Mouse (Mus musculus) thymus, adult 2 months (tissue): ENCODE data around the gene Hacd4. TPM values are rescaled to one million over a fixed set of nuclear protein-coding genes. Genes with fewer than 3 reads are reported as not detected.

Experiments
- DNase-seq: peaks from one replicate; pipeline ENCODE4 v3.0.0; 2021
- H3K27ac ChIP-seq: fragments of 200-500 bp; 2 replicates; pipeline ENCODE4 v1.5.1; 2012; ENCODE audit warnings: low read length, control low read depth; ENCODE audit not compliant: control insufficient read depth, insufficient read depth
- H3K27me3 ChIP-seq: fragments of 200-500 bp; 2 replicates; pipeline ENCODE4 v1.6.1; 2012; ENCODE audit warnings: mild to moderate bottlenecking, low read length, moderate library complexity, mixed read lengths; ENCODE audit not compliant: control insufficient read depth, insufficient read depth
- H3K36me3 ChIP-seq: fragments of 200-500 bp; 2 replicates; pipeline ENCODE4 v1.6.1; 2012; ENCODE audit warnings: mild to moderate bottlenecking, low read length, moderate library complexity; ENCODE audit not compliant: control insufficient read depth, insufficient read depth
- H3K4me1 ChIP-seq: fragments of 200-500 bp; replicated peaks from 2 replicates; pipeline ENCODE4 v1.6.1; 2012; ENCODE audit warnings: low read length; ENCODE audit not compliant: control insufficient read depth, insufficient read depth
- H3K4me3 ChIP-seq: fragments of 200-500 bp; 2 replicates; pipeline ENCODE4 v1.5.1; 2012; ENCODE audit warnings: mild to moderate bottlenecking, low read length, control low read depth, moderate library complexity; ENCODE audit not compliant: control insufficient read depth, insufficient read depth
- CTCF ChIP-seq: fragments of 200-500 bp; IDR thresholded peaks from 2 replicates; pipeline ENCODE4 v1.5.1; 2012; ENCODE audit warnings: mild to moderate bottlenecking, control low read depth, low read length, moderate library complexity, borderline replicate concordance; ENCODE audit not compliant: control insufficient read depth, poor library complexity, insufficient read depth; ENCODE audit errors: extremely low read depth
- POLR2A ChIP-seq: fragments of 200-500 bp; IDR thresholded peaks from 2 replicates; pipeline ENCODE4 v1.6.1; 2012; ENCODE audit warnings: mild to moderate bottlenecking, low read length, control low read depth, moderate library complexity; ENCODE audit not compliant: control insufficient read depth, poor library complexity, insufficient read depth; ENCODE audit errors: extremely low read depth
- WGBS: fragments of 180-500 bp; shearing (Covaris S2); methylation state at CpG from one replicate; pipeline ENCODE4 v1.1.7; 2018; 5-methylcytosine and 5-hydroxymethylcytosine counted together
- polyA plus RNA-seq: library from polyadenylated mRNA; depleted of rRNA; stranded (reverse); fragments of >200 nt; gene quantifications from 2 replicates; pipeline ENCODE4 v1.2.3, GENCODE M21; 2012

Gene Hacd4
- polyA plus RNA-seq, 1 experiment: 1.0 TPM

DNA sequence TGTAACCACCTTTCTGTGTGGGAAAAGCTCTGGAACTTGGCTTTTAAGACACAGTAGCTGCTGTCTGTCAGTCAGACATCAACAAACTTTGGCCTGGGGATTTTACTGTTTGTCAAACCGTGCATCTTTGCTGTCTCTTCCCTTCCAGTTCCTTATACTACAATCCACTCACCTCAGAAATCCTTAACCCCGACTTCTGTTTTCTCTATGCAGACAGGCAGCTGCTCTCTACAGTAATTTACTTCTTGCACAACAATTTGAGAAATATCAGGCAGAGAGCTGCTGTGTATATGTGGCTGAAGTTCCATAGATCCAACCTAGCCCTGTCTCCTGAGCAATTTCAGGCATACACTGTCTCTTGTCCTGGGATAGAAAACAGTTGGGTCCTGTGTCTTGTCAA lies 32.8 kb upstream of the Hacd4 start:
- no peaks in the 10 kb centered on the region for H3K36me3 ChIP-seq
- no peaks in the 10 kb centered on the region for H3K4me1 ChIP-seq
- H3K4me3 ChIP-seq: no peak overlapping the region
- H3K27ac ChIP-seq: no peak overlapping the region
- DNase-seq: no peak
- TF ChIP-seq POLR2A (no peak), CTCF (no peak)
- H3K27me3 ChIP-seq: no peaks in the 10 kb centered on the region
- 44% methylated on average over 2 of the region's 2 CpGs for WGBS

DNA sequence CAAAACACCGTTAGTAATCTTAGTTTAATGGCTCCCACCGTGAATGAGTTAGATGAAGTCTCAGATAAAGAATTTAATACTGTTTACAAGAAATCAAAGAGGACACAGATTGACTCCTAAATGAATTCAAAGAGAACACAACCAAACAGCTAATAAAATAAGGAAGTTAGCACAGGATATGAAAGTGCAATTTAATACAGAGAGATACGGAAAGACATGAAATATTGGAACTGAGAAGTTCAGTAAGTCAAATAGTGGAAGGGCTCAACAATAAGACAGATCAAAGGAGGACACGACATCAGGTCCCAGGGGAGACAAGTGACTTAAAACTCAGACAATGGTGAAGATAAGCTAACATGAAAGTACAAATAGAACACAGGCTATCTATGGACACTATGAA lies 25.8 kb upstream of the Hacd4 start:
- 72% methylated on average over 4 of the region's 4 CpGs for WGBS
- H3K36me3 ChIP-seq: no peaks in the 10 kb centered on the region
- no peak overlapping the region for H3K27ac ChIP-seq

DNA sequence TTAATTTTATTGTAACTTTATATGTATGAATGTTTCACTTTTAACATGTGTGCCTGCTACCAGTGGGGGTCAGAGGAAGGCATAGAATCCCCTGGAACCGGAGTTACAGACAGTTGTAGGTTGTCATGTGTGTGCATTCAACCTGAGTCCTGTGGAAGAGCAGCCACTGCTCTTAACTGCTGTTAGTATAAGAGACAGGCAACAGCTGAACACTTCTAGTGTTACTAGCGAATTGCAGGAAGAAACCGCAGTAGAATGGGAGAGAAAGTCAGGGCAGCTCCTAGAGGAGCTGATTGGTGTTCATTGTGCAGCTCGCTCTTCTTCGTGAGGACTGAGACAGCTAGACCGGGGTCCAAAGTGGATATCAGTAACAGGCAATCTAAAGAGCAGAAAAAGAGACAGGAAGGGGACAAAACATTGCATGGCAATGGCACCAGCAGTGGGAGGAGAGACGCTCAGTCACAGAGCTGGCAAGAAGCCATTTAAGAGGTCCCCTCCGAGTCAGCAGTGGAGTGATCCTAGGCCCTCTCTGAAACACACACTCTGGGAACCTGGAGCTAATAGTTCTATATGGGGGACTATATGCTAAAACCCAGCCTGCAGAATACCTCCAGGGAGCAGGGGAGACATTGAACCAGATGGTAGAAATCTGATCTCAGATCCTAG lies 24.4 kb upstream of the Hacd4 start:
- DNase-seq: no peak
- TF ChIP-seq POLR2A: no peak
- no peak for TF ChIP-seq CTCF
- Histone ChIP-seq H3K36me3 (no peaks in the 10 kb centered on the region), H3K27me3 (no peaks in the 10 kb centered on the region), H3K27ac (no peak overlapping the region), H3K4me1 (no peaks in the 10 kb centered on the region), H3K4me3 (no peak overlapping the region)
- 61% methylated on average over 8 of the region's 8 CpGs for WGBS

More for the DNA sequence above, 25.8 kb upstream of the Hacd4 start:
- Histone ChIP-seq H3K27me3 (no peaks in the 10 kb centered on the region), H3K4me1 (no peaks in the 10 kb centered on the region), H3K4me3 (no peak overlapping the region)
- DNase-seq: no peak
- TF ChIP-seq POLR2A: no peak
- no peak for TF ChIP-seq CTCF

DNA sequence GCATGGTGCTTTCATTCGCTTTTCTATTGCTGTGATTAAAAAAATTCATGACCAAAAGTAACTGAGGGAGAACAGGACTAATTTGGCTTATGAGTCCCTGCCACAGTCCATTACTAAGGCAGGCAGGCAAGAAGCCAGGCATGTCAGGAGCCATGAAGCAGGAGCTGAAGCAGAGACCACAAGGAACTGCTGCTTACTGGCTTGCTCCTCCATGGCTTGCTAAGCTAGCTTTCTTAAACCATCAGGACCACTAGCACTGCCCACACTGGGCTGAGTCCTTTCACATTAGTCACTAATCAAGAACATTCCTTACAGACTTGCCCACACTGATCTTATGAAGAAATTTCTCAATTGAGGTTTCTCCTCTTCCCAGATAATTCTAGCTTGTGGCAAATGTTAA lies 23.8 kb upstream of the Hacd4 start:
- no peaks in the 10 kb centered on the region for H3K4me1 ChIP-seq
- H3K36me3 ChIP-seq: no peaks in the 10 kb centered on the region
- TF ChIP-seq POLR2A (no peak), CTCF (no peak)
- no peak overlapping the region for H3K27ac ChIP-seq
- no peak overlapping the region for H3K4me3 ChIP-seq
- H3K27me3 ChIP-seq: no peaks in the 10 kb centered on the region
- DNase-seq: no peak
- 82% methylated on average over 1 of the region's 1 CpGs for WGBS

DNA sequence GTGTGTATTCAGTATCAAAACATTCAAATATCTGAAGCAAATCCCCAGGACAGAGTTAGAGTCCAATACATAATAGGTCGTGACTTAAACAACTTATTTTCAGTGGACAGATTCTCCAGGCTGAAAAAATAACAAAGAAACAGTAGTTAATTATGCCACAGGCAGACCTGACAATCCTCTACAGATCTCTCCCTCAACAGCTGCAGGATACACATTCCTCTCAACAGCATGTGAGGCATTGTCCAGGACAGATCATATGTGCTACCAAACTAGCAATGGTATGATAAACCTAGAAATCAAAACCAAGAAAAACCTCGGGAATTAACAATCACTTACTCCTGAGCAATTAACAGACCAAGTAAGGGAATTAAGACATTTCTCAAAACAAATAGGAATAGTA lies 22.6 kb upstream of the Hacd4 start:
- H3K27me3 ChIP-seq: no peaks in the 10 kb centered on the region
- H3K4me3 ChIP-seq: no peak overlapping the region
- no peak for DNase-seq
- WGBS: 92% methylated on average over 2 of the region's 2 CpGs
- no peaks in the 10 kb centered on the region for H3K4me1 ChIP-seq
- H3K27ac ChIP-seq: no peak overlapping the region
- no peak for TF ChIP-seq CTCF
- no peak for TF ChIP-seq POLR2A
- H3K36me3 ChIP-seq: no peaks in the 10 kb centered on the region

DNA sequence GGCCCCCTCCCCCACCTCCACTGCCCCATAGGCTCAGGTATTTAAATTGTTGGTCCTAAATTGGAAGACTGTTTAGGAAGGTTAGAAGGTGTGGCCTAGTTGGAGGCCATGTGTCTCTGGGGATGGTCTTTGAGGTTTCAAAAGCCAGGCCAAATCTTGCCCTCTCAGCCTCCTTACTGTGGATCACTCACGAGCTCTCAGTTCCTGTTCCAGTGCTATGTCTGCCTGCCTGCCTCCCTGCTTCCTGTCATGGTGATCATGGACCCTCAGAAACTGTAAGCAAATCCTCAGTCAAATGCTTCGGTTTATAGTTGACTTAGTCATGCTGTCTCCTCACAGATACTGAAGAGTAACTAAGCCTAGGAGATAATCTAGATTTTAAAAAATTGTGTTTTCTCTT lies 19.9 kb upstream of the Hacd4 start:
- DNase-seq: no peak
- WGBS: 65% methylated on average over 2 of the region's 2 CpGs

DNA sequence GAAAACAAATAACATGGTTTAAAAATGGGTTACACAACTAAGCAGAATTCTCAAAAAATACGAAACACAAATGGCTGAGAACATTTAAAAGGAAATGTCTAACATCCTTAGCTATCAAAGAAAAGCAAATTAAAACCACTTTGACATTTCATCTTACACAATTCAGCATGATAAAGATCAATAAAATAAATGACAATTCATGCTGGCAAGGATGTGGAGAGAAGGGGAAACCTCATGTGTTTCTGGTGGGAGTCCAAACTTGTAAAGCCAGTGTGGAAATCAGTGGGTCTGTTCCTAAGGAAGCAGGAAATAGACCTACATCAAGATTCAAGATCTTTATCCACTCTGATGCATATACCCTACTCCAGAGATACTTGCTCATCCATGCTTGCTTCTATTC lies 19.4 kb upstream of the Hacd4 start:
- no peak for TF ChIP-seq CTCF
- no peak for TF ChIP-seq POLR2A
- Histone ChIP-seq H3K27ac (no peak overlapping the region), H3K27me3 (no peaks in the 10 kb centered on the region), H3K36me3 (no peaks in the 10 kb centered on the region), H3K4me3 (no peak overlapping the region), H3K4me1 (no peaks in the 10 kb centered on the region)
- DNase-seq: no peak
- WGBS: 47% methylated on average over 1 of the region's 1 CpGs

More for the DNA sequence above, 19.9 kb upstream of the Hacd4 start:
- H3K4me1 ChIP-seq: no peaks in the 10 kb centered on the region
- no peaks in the 10 kb centered on the region for H3K27me3 ChIP-seq
- H3K27ac ChIP-seq: no peak overlapping the region
- TF ChIP-seq POLR2A: no peak
- TF ChIP-seq CTCF: no peak
- no peak overlapping the region for H3K4me3 ChIP-seq
- no peaks in the 10 kb centered on the region for H3K36me3 ChIP-seq
